ENCODE assay signal across 9 mouse cellular contexts in genomic region chr3:53475889-53476288, GRCm38 (mm10). TPM values are rescaled to one million over a fixed set of nuclear protein-coding genes. Genes with fewer than 3 reads are reported as not detected.
DNase-seq lines count a peak whose midpoint lies in the region; ATAC-seq and TF ChIP-seq lines count a peak whose summit lies in the region.
"Had no signal": no experiment of that assay in that cellular context is flagged by ENCODE, and none has a peak within 500 bp of the region (broad histone marks: within the 10 kb centered on the region; RNA-seq: fewer than 3 reads in every experiment).

No protein-coding gene starts in this region.

- peaks cover 36% of the 10 kb centered on the region for H3K36me3 ChIP-seq in neural tube, embryonic 11.5 days (ENCODE audit: control insufficient read depth, insufficient read depth, low read length)
- H3K36me3 ChIP-seq in hindbrain, postnatal 0 days (ENCODE audit: insufficient read depth, low read length) = peaks cover 67% of the 10 kb centered on the region
- peaks cover 78% of the 10 kb centered on the region for H3K36me3 ChIP-seq in liver, postnatal 0 days (replicated peaks; ENCODE audit: insufficient read depth, low read length)
- peaks cover 61% of the 10 kb centered on the region for H3K36me3 ChIP-seq in stomach, embryonic 15.5 days

- no peak overlapping the region for H3K4me3 ChIP-seq in neural tube, embryonic 11.5 days (ENCODE audit: low read depth, low read length)
- no peak overlapping the region for H3K4me3 ChIP-seq in hindbrain, postnatal 0 days (ENCODE audit: low read length)
- H3K4me3 ChIP-seq in liver, postnatal 0 days (ENCODE audit: low read depth, low read length) = no peak overlapping the region
- H3K4me3 ChIP-seq in stomach, embryonic 15.5 days (replicated peaks) = no peak overlapping the region
- H3K4me3 ChIP-seq: limb, embryonic 15.5 days had no signal

- peak; percentile 80 for TF ChIP-seq CTCF in hindbrain, postnatal 0 days (IDR thresholded peaks at IDR 0.05; ENCODE audit: low read depth)
- TF ChIP-seq CTCF in liver, postnatal 0 days (IDR thresholded peaks at IDR 0.05; ENCODE audit: low read depth) = peak; percentile 74

- H3K4me2 ChIP-seq in neural tube, embryonic 11.5 days (ENCODE audit: low read depth) = no peak overlapping the region
- H3K4me2 ChIP-seq in hindbrain, postnatal 0 days (ENCODE audit: low read depth, low read length) = no peak overlapping the region
- H3K4me2 ChIP-seq in liver, postnatal 0 days (ENCODE audit: low read depth, low read length) = no peak overlapping the region
- H3K4me2 ChIP-seq in stomach, embryonic 15.5 days = no peak overlapping the region
- H3K4me2 ChIP-seq: limb, embryonic 15.5 days had no signal

- H3K9me3 ChIP-seq in neural tube, embryonic 11.5 days (ENCODE audit: control insufficient read depth, low read length) = no peaks in the 10 kb centered on the region
- H3K9me3 ChIP-seq in hindbrain, postnatal 0 days (ENCODE audit: low read length) = no peaks in the 10 kb centered on the region
- H3K9me3 ChIP-seq in liver, postnatal 0 days (ENCODE audit: low read length) = no peaks in the 10 kb centered on the region
- H3K9me3 ChIP-seq in stomach, embryonic 15.5 days = no peaks in the 10 kb centered on the region
- H3K9me3 ChIP-seq: limb, embryonic 15.5 days had no signal

- no peak overlapping the region for H3K9ac ChIP-seq in neural tube, embryonic 11.5 days (ENCODE audit: low read length)
- no peak overlapping the region for H3K9ac ChIP-seq in hindbrain, postnatal 0 days (replicated peaks; ENCODE audit: low read length)
- H3K9ac ChIP-seq in liver, postnatal 0 days (replicated peaks) = no peak overlapping the region
- no peak overlapping the region for H3K9ac ChIP-seq in stomach, embryonic 15.5 days
- H3K9ac ChIP-seq: limb, embryonic 15.5 days had no signal

- no peaks in the 10 kb centered on the region for H3K4me1 ChIP-seq in neural tube, embryonic 11.5 days (ENCODE audit: control insufficient read depth, insufficient read depth, low read length)
- H3K4me1 ChIP-seq in hindbrain, postnatal 0 days (ENCODE audit: insufficient read depth, low read length) = no peaks in the 10 kb centered on the region
- no peaks in the 10 kb centered on the region for H3K4me1 ChIP-seq in liver, postnatal 0 days (ENCODE audit: insufficient read depth)
- H3K4me1 ChIP-seq in stomach, embryonic 15.5 days = no peaks in the 10 kb centered on the region
- H3K4me1 ChIP-seq: limb, embryonic 15.5 days had no signal

- peak; percentile 33 for DNase-seq in adrenal gland, postnatal 14 days
- no peak for DNase-seq in adrenal gland, adult 2 months
- DNase-seq in neural tube, embryonic 11.5 days (ENCODE audit: low spot score) = peak; percentile 39
- no peak for DNase-seq in neural tube, embryonic 10.5 days (ENCODE audit: extremely low spot score, low spot score)
- DNase-seq in cerebellum, postnatal 14 days = peak; percentile 77 to 80
- DNase-seq in hindbrain, postnatal 0 days (ENCODE audit: low spot score) = peak; percentile 76
- DNase-seq in liver, postnatal 0 days = peak; percentile 44

- no peak for TF ChIP-seq EP300 in liver, postnatal 0 days (IDR thresholded peaks at IDR 0.05; ENCODE audit: low read depth)

- WGBS in neural tube, embryonic 11.5 days = 85% methylated on average over 6 of the region's 6 CpGs
- WGBS in hindbrain, postnatal 0 days = 44% methylated on average over 6 of the region's 6 CpGs
- WGBS in liver, postnatal 0 days (ENCODE audit: insufficient replicate concordance) = 59% methylated on average over 6 of the region's 6 CpGs
- 52% methylated on average over 6 of the region's 6 CpGs for WGBS in stomach, embryonic 15.5 days

- H3K27ac ChIP-seq in neural tube, embryonic 11.5 days (ENCODE audit: low read depth, low read length) = no peak overlapping the region
- no peak overlapping the region for H3K27ac ChIP-seq in hindbrain, postnatal 0 days
- H3K27ac ChIP-seq in liver, postnatal 0 days (ENCODE audit: low read depth) = no peak overlapping the region
- no peak overlapping the region for H3K27ac ChIP-seq in stomach, embryonic 15.5 days
- H3K27ac ChIP-seq: limb, embryonic 15.5 days had no signal

- ATAC-seq in neural tube, embryonic 11.5 days (ENCODE audit: insufficient read depth, low FRiP score, low TSS enrichment) = no peak
- peak; percentile 81 for ATAC-seq in hindbrain, postnatal 0 days
- no peak for ATAC-seq in liver, postnatal 0 days
- peak; percentile 48; the same call in 1 of the 2 replicates for ATAC-seq in stomach, embryonic 15.5 days (ENCODE audit: insufficient read depth, low FRiP score, low read depth)

- no peaks in the 10 kb centered on the region for H3K27me3 ChIP-seq in neural tube, embryonic 11.5 days (ENCODE audit: control insufficient read depth, insufficient read depth, low read length)
- H3K27me3 ChIP-seq in hindbrain, postnatal 0 days (ENCODE audit: insufficient read depth, low read length) = no peaks in the 10 kb centered on the region
- H3K27me3 ChIP-seq in liver, postnatal 0 days (ENCODE audit: insufficient read depth, low read length) = no peaks in the 10 kb centered on the region
- no peaks in the 10 kb centered on the region for H3K27me3 ChIP-seq in stomach, embryonic 15.5 days (replicated peaks)
- H3K27me3 ChIP-seq: limb, embryonic 15.5 days had no signal

RNA-seq across cellular contexts. Expression of gene Proser1, which starts 12.4 kb away (rescaled TPM):
- total RNA-seq in adrenal gland, postnatal 14 days (2021) = 22.4 and 25.6 TPM in 2 replicates
- 10 to 100 TPM; 14.1 to 20.8 TPM for total RNA-seq in adrenal gland, adult 2 months (2021)
- polyA plus RNA-seq in adrenal gland, adult 2 months (2012; rRNA removed) = 50.4 and 54.1 TPM in 2 replicates
- 23.5 and 23.8 TPM in 2 replicates for polyA plus RNA-seq in neural tube, embryonic 11.5 days (2014; fragmentation: Nextera tagmentation; extraction: Ambion mirVana)
- 8.4 and 10.4 TPM in 2 replicates for total RNA-seq in hindbrain, postnatal 0 days (2014; rRNA removed)
- polyA plus RNA-seq in hindbrain, postnatal 0 days (2015; fragmentation: Nextera tagmentation; extraction: Ambion mirVana) = 14.7 and 14.8 TPM in 2 replicates
- 4.0 and 4.1 TPM in 2 replicates for polyA plus RNA-seq in liver, postnatal 0 days (2015; fragmentation: Nextera tagmentation; extraction: Ambion mirVana)
- 17.4 and 18.2 TPM in 2 replicates for polyA plus RNA-seq in stomach, embryonic 15.5 days (2015; fragmentation: Nextera tagmentation; extraction: Ambion mirVana)

RNA-seq across cellular contexts. Expression of gene Stoml3, which starts 12.6 kb away (rescaled TPM):
- total RNA-seq in adrenal gland, postnatal 14 days (2021) = not detected in 2 replicates
- total RNA-seq in adrenal gland, adult 2 months (2021) = not detected
- polyA plus RNA-seq in adrenal gland, adult 2 months (2012; rRNA removed) = not detected in 2 replicates
- not detected in 2 replicates for polyA plus RNA-seq in neural tube, embryonic 11.5 days (2014; fragmentation: Nextera tagmentation; extraction: Ambion mirVana)
- 0.07 TPM in 1 of 2 replicates, not detected in the other for total RNA-seq in hindbrain, postnatal 0 days (2014; rRNA removed)
- not detected in 2 replicates for polyA plus RNA-seq in hindbrain, postnatal 0 days (2015; fragmentation: Nextera tagmentation; extraction: Ambion mirVana)
- polyA plus RNA-seq in liver, postnatal 0 days (2015; fragmentation: Nextera tagmentation; extraction: Ambion mirVana) = not detected in 2 replicates
- 0.14 TPM in 1 of 2 replicates, not detected in the other for polyA plus RNA-seq in stomach, embryonic 15.5 days (2015; fragmentation: Nextera tagmentation; extraction: Ambion mirVana)

RNA-seq across cellular contexts. Expression of gene Nhlrc3, which starts 12.8 kb away (rescaled TPM):
- 9.8 and 11.9 TPM in 2 replicates for total RNA-seq in adrenal gland, postnatal 14 days (2021)
- total RNA-seq in adrenal gland, adult 2 months (2021) = 10 to 100 TPM; 10.2 to 11.1 TPM
- polyA plus RNA-seq in adrenal gland, adult 2 months (2012; rRNA removed) = 8.2 and 10.7 TPM in 2 replicates
- 9.4 and 10.3 TPM in 2 replicates for polyA plus RNA-seq in neural tube, embryonic 11.5 days (2014; fragmentation: Nextera tagmentation; extraction: Ambion mirVana)
- 13.5 and 14.4 TPM in 2 replicates for total RNA-seq in hindbrain, postnatal 0 days (2014; rRNA removed)
- 6.6 and 7.5 TPM in 2 replicates for polyA plus RNA-seq in hindbrain, postnatal 0 days (2015; fragmentation: Nextera tagmentation; extraction: Ambion mirVana)
- polyA plus RNA-seq in liver, postnatal 0 days (2015; fragmentation: Nextera tagmentation; extraction: Ambion mirVana) = 5.0 and 6.1 TPM in 2 replicates
- 10.8 and 11.2 TPM in 2 replicates for polyA plus RNA-seq in stomach, embryonic 15.5 days (2015; fragmentation: Nextera tagmentation; extraction: Ambion mirVana)

Comparison
In these comparisons a context has a peak if more than half of its experiments do, and no peak if none do; other contexts are left out.
1. DNase-seq: peak in adrenal gland, postnatal 14 days (single experiment), neural tube, embryonic 11.5 days (single experiment), cerebellum, postnatal 14 days (2 of 2), hindbrain, postnatal 0 days (single experiment) and liver, postnatal 0 days (single experiment); none in adrenal gland, adult 2 months (single experiment) and neural tube, embryonic 10.5 days (single experiment).
2. ATAC-seq: peak in hindbrain, postnatal 0 days (single experiment) and stomach, embryonic 15.5 days (single experiment); none in neural tube, embryonic 11.5 days (single experiment) and liver, postnatal 0 days (single experiment).